Mouse (Mus musculus) cortical plate, adult 2 months (tissue): Measurements from ENCODE around the gene Gm572.

ENCODE experiments used
- CTCF ChIP-seq: fragments of 200-500 bp; IDR thresholded peaks from 2 replicates; pipeline ENCODE4 v1.5.1; 2011; ENCODE audit warnings: mild to moderate bottlenecking, control low read depth, low read length; ENCODE audit not compliant: insufficient read depth; ENCODE audit errors: extremely low read depth
- POLR2A ChIP-seq: fragments of 200-500 bp; IDR thresholded peaks from 2 replicates; pipeline ENCODE4 v1.6.1; 2011; ENCODE audit warnings: mild to moderate bottlenecking, low read length, control low read depth; ENCODE audit not compliant: insufficient read depth; ENCODE audit errors: extremely low read depth

DNA sequence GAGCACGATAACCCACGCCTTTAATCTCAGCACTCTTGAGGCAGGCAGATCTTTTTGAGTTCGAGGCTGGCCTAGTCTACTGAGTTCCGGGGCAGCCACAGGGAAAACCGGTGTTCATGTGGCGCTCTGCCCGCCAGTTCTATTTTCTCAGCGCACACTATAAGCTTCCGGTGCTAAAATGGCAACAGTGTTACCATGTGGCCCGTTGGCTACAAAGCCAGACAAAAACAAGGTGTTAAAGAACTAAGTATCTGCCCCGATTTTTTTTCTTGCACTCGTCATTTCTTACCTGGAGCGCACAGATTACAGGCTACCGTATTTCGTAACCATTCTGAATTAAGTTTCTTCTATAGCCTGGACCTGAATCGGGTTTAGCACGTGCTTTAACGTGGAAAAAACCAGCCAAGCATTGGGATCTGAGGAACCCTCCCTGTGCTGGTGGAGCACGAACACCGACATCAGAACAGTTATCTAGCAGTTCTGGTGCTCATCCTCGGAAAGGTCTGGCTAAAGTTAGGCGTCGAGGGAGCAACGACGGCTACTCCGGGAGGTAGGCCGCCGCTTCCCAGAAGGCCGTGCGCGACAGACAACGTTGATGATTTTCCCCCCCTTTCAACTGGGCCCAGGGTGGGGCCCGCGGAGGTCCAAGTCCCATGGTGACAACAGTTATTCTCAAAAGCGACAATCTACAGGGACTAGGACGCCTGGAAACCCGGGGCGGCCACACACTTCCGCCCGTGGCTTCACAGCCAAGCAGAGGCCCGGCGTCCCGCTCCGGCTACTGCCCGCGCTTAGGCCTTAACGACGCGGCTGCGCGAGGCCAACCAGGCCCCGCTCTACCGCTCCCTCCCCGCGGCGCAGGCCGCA is 17.1 kb upstream of the Gm572 start:
- TF ChIP-seq CTCF (no peak), POLR2A (no peak)
